Mouse (Mus musculus): ENCODE data around the gene Atf6. TPM values are rescaled to one million over a fixed set of nuclear protein-coding genes. Genes with fewer than 3 reads are reported as not detected.

Atf6 gene
- polyA plus RNA-seq, 1 experiment from 2014 or later = 7.6 TPM

GRCm38 (mm10) chr1:170871402-170871801, 3.8 kb upstream of the Atf6 start:
- WGBS = 88% methylated on average over 6 of the region's 6 CpGs
- no peak overlapping the region for H3K4me2 ChIP-seq (ENCODE audit: low read depth, severe bottlenecking)
- no peak for DNase-seq (ENCODE audit: low spot score)

DNA sequence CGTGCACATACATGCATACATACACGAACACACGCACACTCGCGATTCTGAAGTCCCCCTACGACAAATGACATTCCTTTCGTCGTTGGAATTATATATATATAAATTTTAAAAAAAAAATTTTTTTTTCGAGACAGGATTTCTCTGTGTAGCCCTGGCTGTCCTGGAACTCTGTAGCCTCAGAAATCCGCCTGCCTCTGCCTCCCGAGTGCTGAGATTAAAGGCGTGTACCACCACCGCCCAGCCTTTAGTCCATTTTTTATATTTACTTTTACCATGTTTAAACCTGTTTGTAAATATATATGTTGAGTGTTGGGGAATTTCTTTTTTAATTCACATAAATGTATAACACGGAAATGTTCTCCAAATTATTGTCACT, 1.3 kb upstream of the Atf6 start:
- H3K9me3 ChIP-seq (ENCODE audit: control insufficient read depth, low read length) = no peaks in the 10 kb centered on the region
- 20% methylated on average over 14 of the region's 14 CpGs for WGBS
- peak overlapping the region; percentile 73 for H3K4me2 ChIP-seq (ENCODE audit: low read depth, severe bottlenecking)
- no peak overlapping the region for H3K27ac ChIP-seq (replicated peaks; ENCODE audit: low read depth, low read length)
- peak overlapping the region; percentile 55; the same call in 1 of the 2 replicates for H3K9ac ChIP-seq (ENCODE audit: low read length)
- peaks cover 2% of the 10 kb centered on the region; the same call in 1 of the 2 replicates for H3K36me3 ChIP-seq (ENCODE audit: control insufficient read depth, insufficient read depth, low read length)
- peak; percentile 32; the same call in 1 of the 2 replicates for ATAC-seq (ENCODE audit: insufficient number of reproducible peaks, low FRiP score, low TSS enrichment, low read depth)
- H3K4me1 ChIP-seq (ENCODE audit: control insufficient read depth, insufficient read depth, low read length) = peaks cover 4% of the 10 kb centered on the region; the same call in 1 of the 2 replicates
- peak overlapping the region; percentile 77 for H3K4me3 ChIP-seq (ENCODE audit: low read depth, low read length)
- DNase-seq (ENCODE audit: low spot score) = no peak
- no peaks in the 10 kb centered on the region for H3K27me3 ChIP-seq (ENCODE audit: control insufficient read depth, insufficient read depth, low read length)

More at GRCm38 (mm10) chr1:170871402-170871801, 3.8 kb upstream of the Atf6 start:
- Histone ChIP-seq H3K27me3 (ENCODE audit: control insufficient read depth, insufficient read depth, low read length) (no peaks in the 10 kb centered on the region), H3K9ac (ENCODE audit: low read length) (no peak overlapping the region), H3K4me3 (ENCODE audit: low read depth, low read length) (no peak overlapping the region), H3K4me1 (ENCODE audit: control insufficient read depth, insufficient read depth, low read length) (peaks cover 4% of the 10 kb centered on the region; the same call in 1 of the 2 replicates), H3K27ac (replicated peaks; ENCODE audit: low read depth, low read length) (no peak overlapping the region), H3K36me3 (ENCODE audit: control insufficient read depth, insufficient read depth, low read length) (peaks cover 4% of the 10 kb centered on the region; the same call in 1 of the 2 replicates), H3K9me3 (ENCODE audit: control insufficient read depth, low read length) (no peaks in the 10 kb centered on the region)
- ATAC-seq (ENCODE audit: insufficient number of reproducible peaks, low FRiP score, low TSS enrichment, low read depth) = no peak

DNA sequence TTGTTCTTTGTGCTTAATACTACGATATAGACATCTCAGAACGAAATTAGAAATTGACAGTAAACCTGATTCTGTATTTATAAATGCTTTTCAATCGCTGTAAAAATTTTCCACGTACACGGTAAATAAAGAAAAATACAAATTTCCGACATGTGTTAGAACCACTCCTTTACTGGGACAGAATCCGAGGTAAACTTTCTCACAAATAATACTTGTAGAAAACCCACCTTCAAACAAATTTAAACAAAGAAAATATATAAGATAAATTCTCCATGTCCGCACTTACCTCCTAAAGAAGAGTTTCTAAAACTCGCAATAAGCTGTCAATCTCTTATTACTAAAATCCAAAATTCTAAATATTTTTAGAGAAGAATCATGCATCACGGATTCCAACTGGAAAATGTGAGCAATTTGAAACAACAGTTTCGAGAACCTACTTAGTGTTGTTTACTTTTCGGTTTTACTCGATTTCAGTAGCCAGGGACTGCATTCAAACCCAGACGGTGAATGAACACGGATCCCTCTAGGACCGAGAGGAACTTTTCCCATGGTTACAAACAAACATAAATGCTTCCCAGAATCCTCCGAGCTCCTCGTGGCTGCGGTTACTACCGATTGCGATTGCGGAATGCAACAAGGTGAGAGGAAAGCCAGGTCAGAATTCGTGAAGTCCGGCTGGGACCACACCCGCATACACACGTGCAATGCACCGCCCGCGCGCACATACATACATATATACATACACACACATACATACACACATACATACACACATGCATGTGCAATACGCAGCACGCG, 735 bp upstream of the Atf6 start:
- Histone ChIP-seq H3K36me3 (ENCODE audit: control insufficient read depth, insufficient read depth, low read length) (peaks cover 2% of the 10 kb centered on the region; the same call in 1 of the 2 replicates), H3K27me3 (ENCODE audit: control insufficient read depth, insufficient read depth, low read length) (no peaks in the 10 kb centered on the region), H3K4me1 (ENCODE audit: control insufficient read depth, insufficient read depth, low read length) (peaks cover 4% of the 10 kb centered on the region; the same call in 1 of the 2 replicates), H3K4me2 (ENCODE audit: low read depth, severe bottlenecking) (peak overlapping the region; percentile 73), H3K9me3 (ENCODE audit: control insufficient read depth, low read length) (no peaks in the 10 kb centered on the region), H3K4me3 (ENCODE audit: low read depth, low read length) (peak overlapping the region; percentile 77), H3K9ac (ENCODE audit: low read length) (peak overlapping the region; percentile 55; the same call in 1 of the 2 replicates), H3K27ac (replicated peaks; ENCODE audit: low read depth, low read length) (no peak overlapping the region)
- ATAC-seq (ENCODE audit: insufficient number of reproducible peaks, low FRiP score, low TSS enrichment, low read depth) (peak; percentile 82), DNase-seq (ENCODE audit: low spot score) (peak; percentile 83)
- under 1% methylated on average over 33 of the region's 33 CpGs for WGBS

DNA sequence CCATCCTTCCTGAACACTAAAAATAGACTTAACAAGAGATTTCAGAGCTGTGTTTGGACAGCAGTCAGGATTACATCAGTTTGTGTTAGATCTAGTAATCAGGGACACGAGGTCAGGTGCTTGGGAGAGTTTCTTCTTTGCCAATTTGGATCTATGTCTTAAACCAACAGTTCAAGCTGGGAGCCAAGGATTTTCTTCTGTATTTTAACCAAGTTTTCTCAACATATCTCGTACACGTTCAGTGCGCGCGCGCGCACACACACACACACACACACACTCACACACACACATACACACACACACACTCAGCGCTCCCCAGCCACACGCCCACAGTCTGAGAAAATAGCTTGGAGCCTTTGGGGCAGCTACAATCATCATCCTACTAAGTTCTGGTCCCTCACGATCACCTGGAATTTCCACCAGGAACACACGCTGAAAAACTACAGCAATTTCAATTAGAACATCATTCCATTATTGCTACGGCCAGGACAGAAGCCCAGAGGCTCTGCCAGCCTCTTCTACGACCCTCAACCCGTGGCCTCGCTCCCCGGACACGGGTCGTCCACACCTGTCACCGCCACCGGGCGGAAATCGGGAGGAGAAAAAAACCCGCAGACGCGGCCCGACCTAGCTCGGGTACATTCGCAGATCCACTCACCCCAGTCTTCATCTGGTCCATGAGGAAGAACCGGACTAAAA, 430 bp downstream of the Atf6 start:
- WGBS = 3% methylated on average over 30 of the region's 30 CpGs
- peak overlapping the region; percentile 77 for H3K4me3 ChIP-seq (ENCODE audit: low read depth, low read length)
- no peak overlapping the region for H3K27ac ChIP-seq (replicated peaks; ENCODE audit: low read depth, low read length)

GRCm38 (mm10) chr1:170865406-170865805, 2.2 kb downstream of the Atf6 start:
- Histone ChIP-seq H3K4me1 (ENCODE audit: control insufficient read depth, insufficient read depth, low read length) (peaks cover 4% of the 10 kb centered on the region; the same call in 1 of the 2 replicates), H3K4me2 (ENCODE audit: low read depth, severe bottlenecking) (no peak overlapping the region), H3K4me3 (ENCODE audit: low read depth, low read length) (no peak overlapping the region), H3K27me3 (ENCODE audit: control insufficient read depth, insufficient read depth, low read length) (no peaks in the 10 kb centered on the region), H3K27ac (replicated peaks; ENCODE audit: low read depth, low read length) (no peak overlapping the region), H3K9me3 (ENCODE audit: control insufficient read depth, low read length) (no peaks in the 10 kb centered on the region), H3K9ac (ENCODE audit: low read length) (no peak overlapping the region), H3K36me3 (ENCODE audit: control insufficient read depth, insufficient read depth, low read length) (no peaks in the 10 kb centered on the region)
- WGBS = 89% methylated on average over 5 of the region's 5 CpGs
- ATAC-seq (ENCODE audit: insufficient number of reproducible peaks, low FRiP score, low TSS enrichment, low read depth) (no peak), DNase-seq (ENCODE audit: low spot score) (no peak)

More for the DNA sequence above, 430 bp downstream of the Atf6 start:
- Histone ChIP-seq H3K4me1 (ENCODE audit: control insufficient read depth, insufficient read depth, low read length) (peaks cover 4% of the 10 kb centered on the region; the same call in 1 of the 2 replicates), H3K4me2 (ENCODE audit: low read depth, severe bottlenecking) (peak overlapping the region; percentile 73), H3K9me3 (ENCODE audit: control insufficient read depth, low read length) (no peaks in the 10 kb centered on the region), H3K27me3 (ENCODE audit: control insufficient read depth, insufficient read depth, low read length) (no peaks in the 10 kb centered on the region), H3K36me3 (ENCODE audit: control insufficient read depth, insufficient read depth, low read length) (peaks cover 2% of the 10 kb centered on the region; the same call in 1 of the 2 replicates), H3K9ac (ENCODE audit: low read length) (peak overlapping the region; percentile 72)
- DNase-seq (ENCODE audit: low spot score) (no peak), ATAC-seq (ENCODE audit: insufficient number of reproducible peaks, low FRiP score, low TSS enrichment, low read depth) (peak; percentile 56)

GRCm38 (mm10) chr1:170864754-170865153, 2.8 kb downstream of the Atf6 start:
- Histone ChIP-seq H3K27ac (replicated peaks; ENCODE audit: low read depth, low read length) (no peak overlapping the region), H3K4me3 (ENCODE audit: low read depth, low read length) (no peak overlapping the region), H3K9me3 (ENCODE audit: control insufficient read depth, low read length) (no peaks in the 10 kb centered on the region), H3K9ac (ENCODE audit: low read length) (no peak overlapping the region), H3K27me3 (ENCODE audit: control insufficient read depth, insufficient read depth, low read length) (no peaks in the 10 kb centered on the region), H3K36me3 (ENCODE audit: control insufficient read depth, insufficient read depth, low read length) (no peaks in the 10 kb centered on the region), H3K4me1 (ENCODE audit: control insufficient read depth, insufficient read depth, low read length) (peaks cover 4% of the 10 kb centered on the region; the same call in 1 of the 2 replicates), H3K4me2 (ENCODE audit: low read depth, severe bottlenecking) (no peak overlapping the region)
- DNase-seq (ENCODE audit: low spot score) (no peak), ATAC-seq (ENCODE audit: insufficient number of reproducible peaks, low FRiP score, low TSS enrichment, low read depth) (no peak)
- WGBS = 86% methylated on average over 3 of the region's 3 CpGs

- ATAC-seq (ENCODE audit: insufficient number of reproducible peaks, low FRiP score, low TSS enrichment, low read depth) (no peak), DNase-seq (ENCODE audit: low spot score) (no peak)
- no peak overlapping the region for H3K27ac ChIP-seq (replicated peaks; ENCODE audit: low read depth, low read length)
Measured at GRCm38 (mm10) chr1:170864234-170864633, 3.3 kb downstream of the Atf6 start.

DNA sequence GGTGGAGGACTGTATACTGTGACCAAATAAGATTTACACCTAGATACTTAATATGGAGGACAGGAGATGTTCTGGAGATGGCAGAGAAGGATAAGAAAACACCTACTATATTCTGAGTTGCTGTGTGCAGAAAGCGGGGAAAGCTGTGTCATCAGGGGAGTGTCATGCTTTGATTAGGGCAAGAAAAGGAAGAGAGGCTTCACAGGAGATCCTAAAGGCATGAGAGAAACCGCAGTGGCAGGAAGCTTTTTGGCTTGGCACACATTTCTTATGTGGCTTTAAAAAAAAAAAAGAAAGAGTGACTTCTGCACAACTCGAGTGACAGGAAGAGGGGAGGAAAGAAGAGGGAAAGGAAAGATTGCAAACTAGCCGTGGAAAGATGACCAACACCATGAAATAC, 4.5 kb downstream of the Atf6 start:
- Histone ChIP-seq H3K4me2 (ENCODE audit: low read depth, severe bottlenecking) (no peak overlapping the region), H3K4me1 (ENCODE audit: control insufficient read depth, insufficient read depth, low read length) (peaks cover 4% of the 10 kb centered on the region; the same call in 1 of the 2 replicates), H3K9ac (ENCODE audit: low read length) (no peak overlapping the region), H3K4me3 (ENCODE audit: low read depth, low read length) (no peak overlapping the region), H3K27ac (replicated peaks; ENCODE audit: low read depth, low read length) (no peak overlapping the region), H3K27me3 (ENCODE audit: control insufficient read depth, insufficient read depth, low read length) (no peaks in the 10 kb centered on the region), H3K9me3 (ENCODE audit: control insufficient read depth, low read length) (no peaks in the 10 kb centered on the region), H3K36me3 (ENCODE audit: control insufficient read depth, insufficient read depth, low read length) (no peaks in the 10 kb centered on the region)
- DNase-seq (ENCODE audit: low spot score) (no peak), ATAC-seq (ENCODE audit: insufficient number of reproducible peaks, low FRiP score, low TSS enrichment, low read depth) (no peak)
- 84% methylated on average over 4 of the region's 4 CpGs for WGBS

More at GRCm38 (mm10) chr1:170864234-170864633, 3.3 kb downstream of the Atf6 start:
- no peak overlapping the region for H3K9ac ChIP-seq (ENCODE audit: low read length)
- no peaks in the 10 kb centered on the region for H3K9me3 ChIP-seq (ENCODE audit: control insufficient read depth, low read length)
- no peaks in the 10 kb centered on the region for H3K36me3 ChIP-seq (ENCODE audit: control insufficient read depth, insufficient read depth, low read length)
- H3K4me1 ChIP-seq (ENCODE audit: control insufficient read depth, insufficient read depth, low read length) = peaks cover 4% of the 10 kb centered on the region; the same call in 1 of the 2 replicates
- no peaks in the 10 kb centered on the region for H3K27me3 ChIP-seq (ENCODE audit: control insufficient read depth, insufficient read depth, low read length)
- no peak overlapping the region for H3K4me2 ChIP-seq (ENCODE audit: low read depth, severe bottlenecking)
- no peak overlapping the region for H3K4me3 ChIP-seq (ENCODE audit: low read depth, low read length)

Data from limb, embryonic 11.5 days (tissue).